Mouse (Mus musculus): ENCODE measurements at regions not wholly inside any gene's neighbourhood (a gene's known extent, or its start where the extent isn't known, plus 50 kb on each side); places are given as distances from the start of the nearest gene placed in this dataset.
"Not testable (repeated sequence)": the region's sequence is repeated elsewhere in the genome, so short reads cannot be mapped to it uniquely, and the experiment has no call there.

GRCm38 (mm10) chr6:31901791-31902190 is 148.3 kb upstream of the 1700012A03Rik start:
- TF ChIP-seq POLR2A (IDR thresholded peaks at IDR 0.05; ENCODE audit: low read depth, low read length) = no peak
- no peak for TF ChIP-seq CTCF (IDR thresholded peaks at IDR 0.05; ENCODE audit: borderline replicate concordance, insufficient read depth, low read length)
- H3K27ac ChIP-seq (ENCODE audit: insufficient read depth, low read length) = no peak overlapping the region

GRCm38 (mm10) chr6:31899055-31899454 is 151.0 kb upstream of the 1700012A03Rik start:
- no peak overlapping the region for H3K27ac ChIP-seq (ENCODE audit: insufficient read depth, low read length)
- no peaks in the 10 kb centered on the region for H3K4me1 ChIP-seq (ENCODE audit: control insufficient read depth, insufficient read depth, low read length)
- TF ChIP-seq POLR2A (IDR thresholded peaks at IDR 0.05; ENCODE audit: low read depth, low read length) (no peak), CTCF (IDR thresholded peaks at IDR 0.05; ENCODE audit: borderline replicate concordance, insufficient read depth, low read length) (no peak)
- H3K4me3 ChIP-seq (ENCODE audit: insufficient read depth, low read length) = no peak overlapping the region

More at GRCm38 (mm10) chr6:31901791-31902190, 148.3 kb upstream of the 1700012A03Rik start:
- Histone ChIP-seq H3K4me3 (ENCODE audit: insufficient read depth, low read length) (no peak overlapping the region), H3K4me1 (ENCODE audit: control insufficient read depth, insufficient read depth, low read length) (no peaks in the 10 kb centered on the region)

- Histone ChIP-seq H3K4me1 (ENCODE audit: control insufficient read depth, insufficient read depth, low read length) (no peaks in the 10 kb centered on the region), H3K4me3 (ENCODE audit: insufficient read depth, low read length) (no peak overlapping the region), H3K27ac (ENCODE audit: insufficient read depth, low read length) (no peak overlapping the region)
- TF ChIP-seq CTCF (IDR thresholded peaks at IDR 0.05; ENCODE audit: borderline replicate concordance, insufficient read depth, low read length) = no peak
- no peak for TF ChIP-seq POLR2A (IDR thresholded peaks at IDR 0.05; ENCODE audit: low read depth, low read length)
Observed at GRCm38 (mm10) chr6:31898609-31899008, 151.4 kb upstream of the 1700012A03Rik start.

- Histone ChIP-seq H3K4me1 (ENCODE audit: control insufficient read depth, insufficient read depth, low read length) (no peaks in the 10 kb centered on the region), H3K27ac (ENCODE audit: insufficient read depth, low read length) (no peak overlapping the region), H3K4me3 (ENCODE audit: insufficient read depth, low read length) (no peak overlapping the region)
- TF ChIP-seq POLR2A (IDR thresholded peaks at IDR 0.05; ENCODE audit: low read depth, low read length) (no peak), CTCF (IDR thresholded peaks at IDR 0.05; ENCODE audit: borderline replicate concordance, insufficient read depth, low read length) (no peak)
Observed at GRCm38 (mm10) chr6:31897001-31897400, 153.0 kb upstream of the 1700012A03Rik start.

DNA sequence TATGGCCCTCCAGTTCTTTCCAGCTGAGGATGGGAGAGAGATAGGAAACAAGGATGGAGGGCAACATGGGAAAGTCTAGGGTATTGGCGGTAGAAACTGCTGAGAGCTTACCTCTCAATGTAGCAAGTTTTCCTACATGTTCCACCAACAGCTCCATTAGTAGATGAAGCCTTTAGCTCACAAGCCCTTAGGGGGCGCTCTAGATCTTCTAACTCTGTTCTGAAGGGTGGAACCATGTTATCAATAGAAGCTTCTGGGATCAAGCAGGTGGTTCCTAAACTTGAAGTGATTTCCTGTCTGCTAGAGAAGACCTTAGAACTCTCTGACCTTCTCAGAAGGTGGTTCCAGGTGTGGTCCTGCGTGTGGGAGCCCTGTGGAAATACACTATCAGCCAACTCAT is 154.2 kb upstream of the 1700012A03Rik start:
- no peak overlapping the region for H3K4me3 ChIP-seq (ENCODE audit: insufficient read depth, low read length)
- TF ChIP-seq POLR2A (IDR thresholded peaks at IDR 0.05; ENCODE audit: low read depth, low read length) (no peak), CTCF (IDR thresholded peaks at IDR 0.05; ENCODE audit: borderline replicate concordance, insufficient read depth, low read length) (no peak)
- H3K4me1 ChIP-seq (ENCODE audit: control insufficient read depth, insufficient read depth, low read length) = no peaks in the 10 kb centered on the region
- H3K27ac ChIP-seq (ENCODE audit: insufficient read depth, low read length) = no peak overlapping the region

DNA sequence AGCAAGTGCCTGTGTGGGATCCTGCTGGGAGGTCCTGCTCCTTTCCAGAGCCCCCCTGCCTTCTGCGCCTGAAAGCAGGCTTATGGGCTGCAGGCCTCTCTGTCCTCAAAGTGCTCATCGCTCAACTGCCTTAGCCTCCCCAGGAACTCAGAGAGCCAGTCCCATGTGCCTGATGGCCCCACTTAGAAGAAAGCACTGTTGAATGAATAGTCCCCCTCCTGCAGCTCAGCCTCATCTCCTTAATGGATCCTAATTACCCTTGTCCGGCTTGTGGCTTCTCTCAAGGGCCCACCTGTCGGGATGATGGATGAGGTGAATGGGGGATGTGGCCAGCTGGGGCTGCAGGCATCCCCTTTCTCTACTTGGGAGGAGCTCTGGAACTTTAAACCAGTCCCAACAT is 163.1 kb upstream of the 1700012A03Rik start:
- TF ChIP-seq CTCF (IDR thresholded peaks at IDR 0.05; ENCODE audit: borderline replicate concordance, insufficient read depth, low read length) (no peak), POLR2A (IDR thresholded peaks at IDR 0.05; ENCODE audit: low read depth, low read length) (no peak)
- H3K4me3 ChIP-seq (ENCODE audit: insufficient read depth, low read length) = no peak overlapping the region
- no peaks in the 10 kb centered on the region for H3K4me1 ChIP-seq (ENCODE audit: control insufficient read depth, insufficient read depth, low read length)
- H3K27ac ChIP-seq (ENCODE audit: insufficient read depth, low read length) = no peak overlapping the region

DNA sequence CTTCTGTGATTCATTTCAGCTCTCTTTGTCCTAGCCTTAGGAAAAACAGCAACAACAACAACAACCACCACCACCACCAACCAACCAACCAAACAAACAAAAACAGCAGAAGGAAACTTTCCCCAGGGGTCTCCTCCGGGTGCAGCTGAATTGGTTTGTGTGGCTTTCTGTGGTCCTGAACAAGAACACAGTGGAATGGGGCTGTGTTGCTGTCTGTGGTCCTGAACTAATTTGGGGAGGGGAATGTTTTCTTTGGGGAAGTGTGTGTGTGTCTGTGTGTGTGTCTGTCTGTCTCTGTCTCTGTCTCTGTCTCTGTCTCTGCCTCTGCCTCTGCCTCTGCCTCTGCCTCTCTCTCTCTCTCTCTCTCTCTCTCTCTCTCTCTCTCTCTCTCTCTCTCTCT is 164.8 kb upstream of the 1700012A03Rik start:
- H3K4me1 ChIP-seq (ENCODE audit: control insufficient read depth, insufficient read depth, low read length); H3K4me3 ChIP-seq (ENCODE audit: insufficient read depth, low read length); H3K27ac ChIP-seq (ENCODE audit: insufficient read depth, low read length): not testable (repeated sequence)

- H3K4me1 ChIP-seq (ENCODE audit: control insufficient read depth, insufficient read depth, low read length) = no peaks in the 10 kb centered on the region
- H3K4me3 ChIP-seq (ENCODE audit: insufficient read depth, low read length) = no peak overlapping the region
- no peak overlapping the region for H3K27ac ChIP-seq (ENCODE audit: insufficient read depth, low read length)
- TF ChIP-seq POLR2A (IDR thresholded peaks at IDR 0.05; ENCODE audit: low read depth, low read length) (no peak), CTCF (IDR thresholded peaks at IDR 0.05; ENCODE audit: borderline replicate concordance, insufficient read depth, low read length) (no peak)
Observed at GRCm38 (mm10) chr6:31883726-31884125, 166.3 kb upstream of the 1700012A03Rik start.

- TF ChIP-seq CTCF (IDR thresholded peaks at IDR 0.05; ENCODE audit: borderline replicate concordance, insufficient read depth, low read length) (no peak), POLR2A (IDR thresholded peaks at IDR 0.05; ENCODE audit: low read depth, low read length) (no peak)
- no peaks in the 10 kb centered on the region for H3K4me1 ChIP-seq (ENCODE audit: control insufficient read depth, insufficient read depth, low read length)
- no peak overlapping the region for H3K27ac ChIP-seq (ENCODE audit: insufficient read depth, low read length)
- no peak overlapping the region for H3K4me3 ChIP-seq (ENCODE audit: insufficient read depth, low read length)
Observed at GRCm38 (mm10) chr6:31874616-31875015, 175.4 kb upstream of the 1700012A03Rik start.

DNA sequence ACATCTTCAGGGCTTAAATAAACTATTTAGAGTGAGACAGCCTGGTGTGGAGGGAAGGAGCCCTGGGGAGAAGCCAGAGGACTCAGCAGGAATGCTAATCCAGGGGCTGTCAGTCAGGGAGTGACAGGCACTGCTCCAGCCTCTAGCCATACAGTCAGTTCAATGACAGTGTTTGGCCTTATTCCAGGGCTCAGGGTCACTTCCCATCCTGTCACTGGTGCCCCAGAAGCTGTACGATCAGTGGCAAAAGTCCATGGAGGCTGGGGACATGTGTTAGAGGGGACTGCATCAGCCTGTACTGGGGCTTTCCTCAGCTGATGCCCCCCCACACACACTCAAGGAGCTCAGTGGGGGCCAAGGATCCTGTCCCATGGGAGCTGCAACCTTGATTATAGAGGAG is 176.1 kb upstream of the 1700012A03Rik start:
- Histone ChIP-seq H3K4me3 (ENCODE audit: insufficient read depth, low read length) (no peak overlapping the region), H3K4me1 (ENCODE audit: control insufficient read depth, insufficient read depth, low read length) (no peaks in the 10 kb centered on the region), H3K27ac (ENCODE audit: insufficient read depth, low read length) (no peak overlapping the region)
- TF ChIP-seq CTCF (IDR thresholded peaks at IDR 0.05; ENCODE audit: borderline replicate concordance, insufficient read depth, low read length) (no peak), POLR2A (IDR thresholded peaks at IDR 0.05; ENCODE audit: low read depth, low read length) (no peak)

DNA sequence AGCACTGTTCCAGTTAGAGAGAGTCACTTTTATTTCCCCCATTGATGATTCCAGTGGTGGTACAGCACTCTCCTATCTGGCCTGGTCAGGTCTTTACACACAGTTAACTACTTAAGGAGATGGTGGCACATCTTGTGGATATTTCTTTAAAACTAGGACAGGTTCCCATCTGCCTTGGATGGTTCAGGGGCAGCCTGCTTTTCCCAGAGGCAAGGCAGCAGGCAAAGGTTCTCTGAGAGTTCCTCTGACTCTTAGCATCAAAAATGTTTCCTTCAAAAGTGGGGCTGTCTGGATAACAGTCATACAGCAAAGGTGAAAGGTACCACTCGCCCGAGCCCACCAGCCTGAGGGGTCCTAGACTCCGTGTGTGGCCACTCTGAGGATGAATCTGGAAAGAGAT is 178.3 kb upstream of the 1700012A03Rik start:
- no peak overlapping the region for H3K27ac ChIP-seq (ENCODE audit: insufficient read depth, low read length)
- TF ChIP-seq POLR2A (IDR thresholded peaks at IDR 0.05; ENCODE audit: low read depth, low read length) (no peak), CTCF (IDR thresholded peaks at IDR 0.05; ENCODE audit: borderline replicate concordance, insufficient read depth, low read length) (no peak)
- no peaks in the 10 kb centered on the region for H3K4me1 ChIP-seq (ENCODE audit: control insufficient read depth, insufficient read depth, low read length)
- H3K4me3 ChIP-seq (ENCODE audit: insufficient read depth, low read length) = no peak overlapping the region
